Mouse (Mus musculus): ENCODE measurements around the gene Calhm3.

The Calhm3 gene

DNA sequence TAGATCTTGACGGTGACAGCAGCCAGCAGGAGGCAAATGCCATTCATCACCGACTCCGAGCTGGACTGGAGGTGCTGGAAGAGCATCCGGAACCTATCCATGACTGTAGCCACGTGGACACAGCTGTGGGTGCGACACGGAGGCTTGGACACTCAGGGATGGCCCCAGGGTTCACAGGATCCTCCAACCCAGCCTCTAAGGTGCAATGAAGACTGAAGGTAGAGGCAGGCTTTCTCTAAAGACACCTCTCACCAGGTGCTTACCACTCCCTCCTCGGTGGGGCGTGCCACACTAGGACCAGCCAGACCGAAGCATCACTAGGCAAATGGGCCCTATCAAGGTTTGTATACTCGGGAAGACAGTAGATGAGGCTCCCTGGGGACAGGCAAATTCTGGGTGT is at the start of gene Calhm3:
Calhm3 (minus strand) TSS at position 101 of the 400 bp plus-strand sequence.
- no peak for DNase-seq (ENCODE audit: low read depth, low spot score)

DNA sequence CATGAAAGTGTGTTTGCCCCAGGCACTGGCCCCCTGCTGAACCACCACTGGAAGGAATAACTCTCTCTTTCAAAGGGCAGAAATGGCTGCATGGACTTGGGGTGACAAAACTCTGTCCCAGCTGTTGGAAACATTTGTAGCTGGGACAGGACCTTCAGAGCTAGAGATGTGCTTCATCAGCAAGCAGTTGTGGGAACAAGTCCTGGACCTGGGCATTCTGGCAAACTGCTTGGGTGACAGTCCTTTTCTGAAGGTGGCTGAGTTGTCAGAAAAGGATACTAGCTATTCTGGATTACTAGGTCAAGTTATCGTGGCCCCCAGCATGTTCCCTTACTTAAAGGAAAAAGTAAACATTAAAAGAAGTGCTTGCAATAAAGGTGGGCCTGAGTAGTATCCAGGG is 48.6 kb upstream of the Calhm3 start:
- DNase-seq (ENCODE audit: low read depth, low spot score): no peak

DNA sequence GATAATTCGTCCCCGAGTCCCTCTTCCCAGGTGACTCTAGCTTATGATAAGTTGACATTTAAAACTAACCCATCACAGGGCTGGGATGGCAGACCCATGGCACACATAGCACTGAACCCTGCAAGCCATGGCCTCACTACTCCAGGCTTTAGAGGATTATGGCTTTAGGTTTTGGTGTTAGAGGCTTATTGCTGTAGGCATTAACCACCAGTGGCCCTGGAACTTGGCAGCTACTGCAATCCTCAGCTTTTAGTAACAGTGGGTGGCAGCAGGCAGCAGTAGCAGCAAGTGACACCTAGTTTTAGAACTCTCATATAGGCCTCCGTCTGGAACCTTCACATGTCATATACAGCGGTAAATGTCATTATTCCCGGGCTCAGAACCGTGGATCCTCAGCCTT is 47.1 kb upstream of the Calhm3 start:
- no peak for DNase-seq (ENCODE audit: low read depth, low spot score)

DNA sequence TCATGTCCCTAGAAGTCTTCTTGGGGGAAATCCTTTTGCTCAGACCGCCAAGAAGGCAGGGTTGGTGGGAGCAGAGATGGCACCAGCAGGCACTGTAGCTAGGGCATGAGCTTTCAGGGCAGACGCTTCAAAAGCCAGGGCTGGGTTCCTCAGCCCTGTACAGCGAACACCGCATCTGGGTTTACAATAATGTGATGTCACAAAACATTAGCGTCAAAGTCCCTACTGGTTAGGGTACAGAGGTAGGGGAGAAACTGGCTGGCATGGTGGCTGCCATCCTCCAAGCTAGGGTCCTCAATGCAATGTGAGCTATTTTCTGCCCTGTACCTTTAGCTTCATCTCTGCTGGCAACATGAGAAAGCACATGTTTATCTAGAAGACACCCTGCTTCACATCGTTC is 45.5 kb upstream of the Calhm3 start:
- DNase-seq (ENCODE audit: low read depth, low spot score): no peak

DNA sequence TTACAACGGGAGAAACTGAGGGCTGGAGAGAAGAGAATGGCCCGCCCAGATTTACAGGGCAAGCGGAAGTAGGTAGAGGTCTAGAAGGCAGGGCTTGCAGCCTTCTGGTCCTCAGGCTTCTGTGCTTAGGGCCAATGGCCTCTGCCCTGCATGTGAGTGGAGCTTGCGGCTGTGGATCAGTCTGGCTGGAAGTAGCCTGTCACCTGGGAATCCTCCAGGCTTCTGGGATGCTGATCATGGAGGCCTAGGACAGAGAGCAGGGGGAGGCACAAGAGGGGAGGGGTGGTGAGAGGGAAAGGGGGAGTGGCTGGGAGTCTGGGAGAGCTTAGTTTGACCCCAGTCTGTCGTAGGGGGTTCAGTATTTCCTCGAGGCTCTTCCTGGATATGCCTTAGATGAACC is 44.9 kb upstream of the Calhm3 start:
- DNase-seq (ENCODE audit: low read depth, low spot score): no peak

DNA sequence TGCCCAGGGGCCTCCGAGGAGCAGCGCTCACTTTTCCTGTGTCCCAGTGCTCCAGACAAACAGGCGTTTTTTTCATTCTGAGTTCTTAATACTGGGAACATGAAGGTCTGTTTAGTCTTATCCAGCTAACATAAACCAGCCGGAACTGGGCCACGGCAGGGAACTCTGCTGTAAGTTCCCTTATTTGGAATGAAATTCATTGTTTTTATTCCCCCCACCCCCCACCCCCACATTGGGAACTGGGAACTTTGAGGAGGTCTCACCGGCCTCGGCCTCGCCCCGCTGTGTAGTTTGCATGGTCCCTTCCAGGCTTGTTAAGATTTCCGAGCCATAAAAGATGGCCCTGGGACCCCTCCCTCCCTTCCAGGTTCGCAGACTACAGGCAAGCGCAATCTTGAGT is 44.4 kb upstream of the Calhm3 start:
- DNase-seq (ENCODE audit: low read depth, low spot score): no peak

DNA sequence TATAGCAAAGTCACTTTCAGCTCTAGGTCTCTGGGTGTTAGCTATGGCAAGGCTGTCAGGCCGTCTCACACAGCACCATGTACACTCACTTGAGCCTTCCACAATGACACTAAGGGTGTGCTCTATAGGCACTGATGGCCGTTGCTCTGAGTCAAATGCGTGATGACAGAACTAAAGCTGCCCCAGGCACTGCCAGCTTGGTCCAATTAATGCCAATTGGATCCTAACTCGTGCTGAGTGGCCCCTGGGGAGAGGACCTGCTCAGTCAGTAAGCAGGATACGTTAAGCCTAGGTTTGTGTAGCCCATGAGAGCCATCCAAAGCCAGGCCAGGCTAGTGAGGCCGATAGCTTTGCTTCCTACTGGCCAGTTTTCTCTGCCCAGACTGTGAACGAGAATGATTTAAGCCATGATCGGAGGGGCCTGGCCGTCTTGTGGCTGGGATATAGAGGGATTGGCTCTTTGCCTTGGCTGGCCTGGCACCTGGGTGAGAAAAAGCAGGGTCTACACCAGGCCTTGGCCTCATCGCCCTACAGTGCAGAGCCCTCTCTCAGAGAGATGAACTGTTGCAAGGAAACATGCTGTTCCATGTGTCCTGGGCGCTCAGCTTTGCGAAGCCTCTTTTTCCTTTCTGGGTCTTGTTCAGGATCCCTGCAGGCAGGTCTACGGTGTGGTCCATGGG is 41.2 kb upstream of the Calhm3 start:
- no peak for DNase-seq (ENCODE audit: low read depth, low spot score)

DNA sequence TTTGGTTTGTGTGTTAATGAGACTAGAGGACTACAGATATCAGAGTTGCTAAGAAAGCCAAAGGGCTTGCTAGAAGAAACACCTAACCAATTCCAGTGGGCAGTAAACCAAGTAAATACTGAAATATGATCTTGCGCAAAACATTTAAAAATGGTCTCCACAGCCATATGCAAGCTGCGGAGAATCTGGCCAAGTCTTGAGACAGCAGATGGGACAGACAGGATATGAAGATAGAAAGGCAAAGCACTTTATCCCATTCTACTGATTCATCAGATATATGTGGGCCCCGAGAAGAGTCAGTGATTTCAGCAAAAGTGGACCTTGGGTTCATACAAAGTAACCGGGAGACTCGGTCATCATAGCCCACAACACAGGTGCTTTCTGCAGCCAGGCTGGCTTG is 34.6 kb upstream of the Calhm3 start:
- no peak for DNase-seq (ENCODE audit: low read depth, low spot score)

DNA sequence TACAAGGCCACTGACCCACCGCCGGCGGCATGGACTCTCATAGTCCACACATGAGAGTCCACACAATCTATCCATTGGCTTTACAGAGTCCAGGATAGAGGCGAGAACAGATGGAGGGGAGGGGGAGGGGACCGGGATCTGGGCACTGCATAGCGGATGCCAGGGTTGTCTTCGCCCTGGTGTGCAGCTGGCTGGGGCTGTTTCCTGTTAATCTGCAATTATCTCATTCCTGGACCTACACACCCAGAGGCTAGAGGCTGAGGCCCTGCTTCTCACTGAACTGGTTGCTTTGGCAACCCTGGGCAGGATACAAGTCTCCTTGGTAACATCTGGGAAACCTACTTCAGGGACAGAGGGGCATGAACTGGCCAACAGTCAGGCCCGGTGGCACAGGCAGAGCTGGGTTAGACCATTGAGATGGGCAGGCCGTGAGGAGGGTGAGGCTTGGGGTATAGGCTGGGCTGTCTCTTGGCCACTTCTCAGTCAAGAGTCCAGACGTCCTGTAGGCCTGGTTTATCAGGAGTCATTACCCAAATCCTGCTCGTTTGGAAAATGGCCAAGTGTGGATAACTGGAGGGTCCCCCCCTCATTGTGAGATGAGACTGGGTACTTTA is 31.1 kb upstream of the Calhm3 start:
- DNase-seq (ENCODE audit: low read depth, low spot score): no peak

DNA sequence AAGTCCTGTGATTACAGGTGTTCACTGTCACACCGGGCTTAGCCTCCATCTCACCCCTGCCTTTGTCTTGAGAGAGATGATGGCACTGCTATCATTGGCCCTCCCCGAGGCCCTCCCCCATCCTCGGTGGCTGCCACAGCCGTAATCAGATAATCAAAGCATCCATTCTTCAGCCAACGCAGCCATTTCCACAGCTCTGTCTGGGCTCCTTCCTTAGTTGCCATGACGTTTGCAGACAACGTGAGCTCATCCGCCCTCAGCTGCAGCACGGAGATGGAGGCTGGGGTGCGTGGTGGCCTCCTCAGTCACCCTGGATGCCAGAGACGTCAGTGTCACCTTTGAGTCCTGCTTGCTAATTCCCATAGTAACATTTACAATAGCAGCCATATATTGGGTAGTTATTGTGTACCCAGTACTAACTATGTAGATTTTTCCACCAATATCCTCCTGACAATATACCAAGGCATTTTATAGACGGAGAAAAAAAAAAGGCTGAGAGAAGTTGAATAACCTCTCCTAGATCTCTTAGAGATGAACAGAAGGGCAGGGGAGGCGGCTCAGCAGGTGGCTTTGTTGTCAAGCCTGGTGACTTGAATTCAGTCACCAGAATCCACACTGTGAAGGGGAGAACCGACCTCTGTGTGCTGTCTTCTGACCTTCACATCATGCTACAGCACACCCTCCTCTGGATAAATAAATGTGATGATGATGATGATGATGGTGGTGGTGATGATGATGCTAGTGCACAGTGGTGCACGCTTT is 29.1 kb upstream of the Calhm3 start:
- DNase-seq (ENCODE audit: low read depth, low spot score): no peak

DNA sequence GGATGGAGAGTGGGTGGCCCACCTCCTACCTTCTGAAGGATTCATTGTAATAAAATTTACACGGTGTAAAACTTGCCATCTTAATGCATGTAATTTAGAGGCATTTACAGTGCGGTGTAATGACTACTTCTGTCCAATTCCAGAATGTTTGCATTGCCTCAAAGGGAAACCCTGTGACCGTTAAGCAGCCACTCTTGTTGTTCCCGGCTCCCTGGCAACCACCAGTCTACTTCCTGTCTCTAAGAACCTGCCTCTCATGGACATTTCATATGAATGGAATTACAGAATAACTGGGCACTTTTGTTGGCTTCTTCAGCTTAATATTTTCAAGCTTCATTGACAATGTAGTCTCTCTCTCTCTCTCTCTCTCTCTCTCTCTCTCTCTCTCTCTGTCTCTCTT is 27.2 kb upstream of the Calhm3 start:
- DNase-seq (ENCODE audit: low read depth, low spot score): no peak

DNA sequence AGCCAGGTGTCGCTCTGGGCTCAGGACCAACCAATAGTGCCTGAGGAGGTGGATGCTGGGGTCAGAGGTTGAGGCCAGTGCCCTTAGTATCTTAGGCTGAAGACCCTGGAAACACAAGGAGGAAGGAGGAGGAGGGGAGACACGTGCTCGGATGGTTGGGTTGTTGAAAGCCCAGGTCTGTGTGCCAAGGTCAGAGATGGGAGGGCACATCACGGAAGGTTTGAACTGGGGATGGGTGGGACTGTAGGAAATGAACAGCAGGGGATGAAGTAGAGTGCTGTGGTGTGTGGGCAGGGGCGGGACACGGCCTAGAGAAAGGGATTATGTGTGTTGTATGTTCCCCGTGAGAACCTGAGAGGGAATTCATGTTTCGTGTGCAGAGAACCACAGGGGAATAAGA is 26.7 kb upstream of the Calhm3 start:
- DNase-seq (ENCODE audit: low read depth, low spot score): no peak

DNA sequence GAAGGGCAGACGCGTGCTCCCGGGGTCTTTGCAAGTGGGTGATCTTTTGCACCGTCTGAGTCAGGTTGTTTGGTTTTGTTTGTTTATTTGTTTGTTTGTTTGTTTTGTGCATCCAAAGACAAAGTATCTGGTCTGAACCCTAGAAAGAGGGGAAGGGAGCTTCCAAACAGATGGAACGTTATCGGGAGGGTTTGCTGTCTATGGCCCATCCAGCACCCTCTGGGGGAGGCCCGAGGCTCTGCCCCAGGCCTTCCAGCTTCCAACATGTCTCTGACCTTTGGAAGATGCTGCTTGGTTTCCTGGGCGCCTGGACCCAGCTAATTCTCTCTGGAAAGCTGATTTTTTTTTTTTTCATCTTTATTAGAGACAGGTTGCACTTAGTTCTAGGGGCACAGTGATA is 22.4 kb upstream of the Calhm3 start:
- no peak for DNase-seq (ENCODE audit: low read depth, low spot score)

DNA sequence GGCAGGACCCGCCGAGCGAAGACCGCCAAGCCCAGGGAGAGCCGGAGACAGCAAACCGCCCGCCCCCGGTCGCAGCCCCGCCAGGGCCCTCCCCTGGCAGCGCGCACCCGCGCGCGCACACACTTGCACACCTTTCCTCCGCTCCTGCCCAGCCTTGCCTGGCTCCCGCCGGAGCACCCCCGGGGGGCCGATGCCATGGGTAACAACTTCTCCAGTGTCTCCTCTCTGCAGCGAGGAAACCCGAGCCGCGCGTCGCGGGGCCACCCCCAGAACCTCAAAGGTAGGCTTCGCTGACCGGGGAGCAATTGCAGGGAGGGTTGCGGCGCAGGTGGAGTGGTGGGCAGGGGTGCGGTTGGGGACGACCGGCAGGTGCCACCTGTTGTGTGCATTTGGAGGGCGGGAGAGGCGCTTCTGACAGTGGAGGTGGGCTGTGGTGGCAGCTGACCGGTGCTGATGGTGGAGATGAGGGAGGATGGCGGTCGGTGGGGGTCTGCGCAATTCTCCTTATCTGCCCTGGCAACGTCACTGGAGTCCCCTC is 21.8 kb upstream of the Calhm3 start:
- no peak for DNase-seq (ENCODE audit: low read depth, low spot score)

DNA sequence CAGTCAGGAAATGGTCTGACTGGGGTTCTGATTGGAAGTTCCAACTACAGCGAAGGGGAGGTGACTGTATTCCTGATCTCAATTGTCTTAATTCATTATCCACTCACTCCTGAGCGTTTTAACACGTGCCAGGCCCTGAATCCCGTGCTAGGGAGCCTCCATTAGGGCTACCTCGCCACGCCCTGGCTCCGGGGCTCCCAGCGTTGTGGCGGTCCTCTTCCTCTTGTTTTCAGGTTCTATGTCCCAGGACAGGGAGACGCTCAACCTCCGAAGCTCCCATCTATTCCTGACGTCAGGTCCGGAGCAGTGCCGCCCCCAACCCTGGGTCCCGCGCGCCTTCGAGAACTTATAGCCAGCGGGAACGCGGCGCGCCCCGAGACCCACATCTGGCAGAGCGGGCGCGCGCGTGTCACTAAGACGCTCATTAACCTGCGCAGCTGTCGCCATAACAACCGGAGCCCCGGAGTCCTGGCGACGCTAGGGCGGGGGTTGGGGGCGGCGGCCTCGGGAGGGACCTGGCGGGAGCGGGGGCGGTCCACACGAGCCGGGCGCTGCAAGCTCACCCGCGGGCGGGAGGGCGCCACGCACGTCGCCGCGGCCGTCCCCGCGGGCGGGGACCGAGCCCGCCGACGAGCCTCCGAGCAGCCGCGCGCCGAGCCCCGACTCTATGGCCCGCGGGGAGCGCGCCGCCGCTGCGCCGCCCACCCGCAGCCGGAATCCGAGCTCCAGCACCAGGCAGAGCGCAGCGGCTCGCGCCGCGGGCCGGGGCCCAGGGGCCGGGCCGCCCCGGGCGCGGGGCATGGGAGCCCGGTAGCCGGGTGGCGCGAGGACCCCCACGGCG is 21.1 kb upstream of the Calhm3 start, which contains the start of gene Neurl1a:
Neurl1a (plus strand) TSS at position 390 of the 841 bp plus-strand sequence.
- DNase-seq (ENCODE audit: low read depth, low spot score): no peak

DNA sequence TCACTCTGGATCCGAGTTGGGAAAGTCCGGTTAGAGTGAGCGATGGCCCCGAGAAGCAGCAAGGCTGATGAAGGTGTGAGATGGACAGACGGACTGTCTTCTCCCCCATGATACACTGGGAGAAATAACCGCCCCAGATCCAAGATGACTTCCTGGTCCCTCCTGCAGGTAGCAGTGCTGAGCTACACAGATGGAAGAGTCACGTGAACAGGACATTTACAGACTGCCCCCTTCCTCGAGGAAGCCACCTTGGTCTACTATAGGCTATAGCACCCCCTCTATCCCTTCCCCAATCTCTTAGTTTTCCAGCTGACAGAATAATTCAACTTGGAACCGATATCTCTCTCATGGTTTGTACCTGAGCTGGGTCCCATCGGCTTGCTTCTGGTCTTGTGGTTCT is 20.4 kb upstream of the Calhm3 start:
- no peak for DNase-seq (ENCODE audit: low read depth, low spot score)

DNA sequence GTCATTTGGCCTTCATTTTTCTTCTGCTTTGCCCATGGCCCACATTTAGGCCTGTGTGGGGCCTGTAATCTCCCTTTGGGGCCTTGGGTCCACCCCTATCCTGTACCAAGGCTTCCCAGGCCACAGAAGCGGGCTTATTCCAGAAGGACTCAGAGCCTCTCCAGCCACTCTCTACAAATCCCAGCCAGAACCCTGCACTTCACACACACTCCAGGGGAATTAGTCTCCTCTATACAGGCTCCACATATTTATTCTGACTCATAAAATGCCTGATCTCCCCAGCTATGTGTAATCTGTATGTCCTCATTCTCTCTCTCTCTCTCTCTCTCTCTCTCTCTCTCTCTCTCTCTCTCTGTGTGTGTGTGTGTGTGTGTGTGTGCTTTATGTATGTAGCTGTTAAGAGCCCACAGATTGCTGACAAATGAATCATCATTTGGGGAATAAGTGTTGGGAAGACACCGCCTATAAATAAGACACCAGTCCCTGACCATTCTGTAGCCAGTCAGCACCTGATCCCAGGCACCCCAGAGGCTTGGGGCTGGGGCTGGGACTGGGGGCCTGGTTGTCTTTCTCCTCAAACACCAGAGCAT is 19.4 kb upstream of the Calhm3 start:
- no peak for DNase-seq (ENCODE audit: low read depth, low spot score)

DNA sequence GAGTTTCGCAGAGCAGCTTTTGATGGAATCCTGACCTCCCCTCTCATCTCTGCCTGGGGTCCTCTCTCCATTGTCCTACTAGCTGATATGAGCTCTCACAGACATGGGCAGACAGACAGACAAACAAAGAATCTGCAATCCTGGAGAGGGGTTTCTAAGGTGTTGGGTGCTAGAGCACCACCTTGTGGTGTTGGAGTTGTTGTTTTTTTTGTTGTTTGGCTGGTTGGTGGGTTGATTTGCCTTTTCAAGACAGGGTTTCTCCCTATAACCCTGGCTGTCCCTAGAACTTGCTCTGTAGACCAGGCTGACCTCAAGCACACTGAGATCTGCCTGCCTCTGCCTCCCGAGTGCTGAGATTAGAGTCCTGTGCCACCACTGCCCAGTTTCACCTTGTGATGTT is 17.9 kb upstream of the Calhm3 start:
- DNase-seq (ENCODE audit: low read depth, low spot score): no peak

DNA sequence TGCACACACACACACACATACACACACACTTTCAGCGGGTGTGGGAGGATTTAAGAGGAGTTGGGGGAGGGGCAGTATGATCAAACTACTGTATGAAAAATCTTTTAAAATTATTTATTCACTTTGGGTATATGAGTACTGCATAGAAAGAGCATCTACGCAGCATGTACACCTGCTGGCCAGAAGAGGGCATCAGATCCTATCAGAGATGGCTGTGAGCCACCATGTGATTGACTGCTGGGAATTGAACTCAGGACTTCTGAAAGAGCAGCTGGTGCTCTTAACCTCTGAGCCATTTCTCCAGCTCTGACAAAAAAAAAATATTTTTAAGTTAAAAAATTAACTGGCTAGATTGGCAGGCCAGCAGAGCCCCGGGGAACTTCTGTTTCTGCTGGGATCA is 17.0 kb upstream of the Calhm3 start:
- no peak for DNase-seq (ENCODE audit: low read depth, low spot score)

DNA sequence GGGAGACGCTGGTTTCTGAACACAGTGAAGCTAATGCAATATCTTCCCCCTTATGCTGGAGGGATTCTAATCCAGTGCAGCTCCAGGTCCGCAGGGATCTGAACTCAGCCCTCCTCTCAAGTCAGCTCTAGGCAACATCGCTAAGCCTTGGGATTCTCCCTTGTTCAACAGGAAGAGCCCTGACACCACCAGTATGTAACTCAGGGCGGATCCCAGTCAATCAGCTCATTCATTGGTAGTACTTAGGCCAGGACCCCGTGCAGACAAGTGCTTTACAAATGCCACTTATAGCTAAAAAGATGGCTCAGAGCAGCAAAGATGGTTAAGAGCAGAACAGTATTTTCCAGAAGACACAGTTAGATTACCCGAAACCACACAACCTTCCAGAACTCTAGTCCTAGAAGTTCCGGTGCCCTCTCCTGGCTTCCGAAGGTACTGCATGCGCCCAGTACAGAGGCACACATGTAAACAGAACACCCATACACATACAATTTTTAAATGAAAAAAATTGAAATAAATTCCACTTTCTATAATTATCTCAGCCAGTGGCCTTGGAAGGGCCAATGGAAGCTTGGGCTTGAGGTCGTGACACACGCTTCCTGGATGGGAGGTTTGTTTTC is 11.3 kb upstream of the Calhm3 start:
- peak; percentile 40 for DNase-seq (ENCODE audit: low read depth, low spot score)

DNA sequence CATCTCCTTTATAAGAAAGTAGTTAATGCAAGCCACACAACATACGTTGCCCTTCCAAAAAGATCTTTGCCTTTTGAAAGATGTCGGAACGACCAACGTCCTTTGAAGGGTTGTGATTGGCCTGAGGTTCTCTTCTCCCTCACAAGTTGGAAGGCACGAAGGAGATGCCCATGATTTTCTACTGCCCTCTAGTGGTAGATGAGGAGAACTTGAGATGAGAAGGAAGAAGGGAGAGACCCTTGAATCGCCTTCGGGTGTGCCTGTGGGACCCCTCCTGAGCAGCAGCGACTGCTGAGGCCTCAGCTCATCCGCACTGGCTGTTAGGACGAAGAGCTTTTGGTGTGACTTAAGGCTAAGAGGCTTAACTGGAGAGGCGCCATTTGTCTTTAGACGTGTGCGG is 10.7 kb upstream of the Calhm3 start:
- DNase-seq (ENCODE audit: low read depth, low spot score): peak; percentile 36

Data from c-Kit-negative CD71-positive TER-119-positive erythroid progenitor cells, embryonic 14.5 days (primary cell).